Mouse (Mus musculus): ENCODE measurements at regions not wholly inside any gene's neighbourhood (a gene's known extent, or its start where the extent isn't known, plus 50 kb on each side); places are given as distances from the start of the nearest gene placed in this dataset.

DNA sequence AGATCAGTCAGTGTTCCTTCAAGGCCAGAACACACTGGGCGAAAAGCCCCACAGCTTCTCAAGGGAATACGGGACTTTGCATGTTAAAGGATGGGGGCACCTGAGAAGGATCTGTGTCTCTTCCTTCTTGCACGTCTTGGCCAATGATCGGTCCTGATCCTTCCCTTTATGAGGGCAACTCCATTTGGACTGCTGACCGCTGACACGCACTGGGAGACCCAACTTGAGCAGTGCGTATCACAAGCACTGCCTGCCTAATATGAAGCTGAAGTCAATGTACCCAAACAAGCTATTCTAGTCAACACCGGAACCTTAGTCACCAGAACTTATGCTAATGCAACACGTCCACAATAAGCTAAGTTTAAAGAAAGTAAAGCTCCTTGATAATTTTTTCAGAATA, 543.7 kb upstream of the Map3k7 start:
- TF ChIP-seq CTCF (IDR thresholded peaks at IDR 0.05; ENCODE audit: extremely low read depth, insufficient read length, insufficient replicate concordance, low read depth, low read length) (no peak), POLR2A (IDR thresholded peaks at IDR 0.05; ENCODE audit: low read depth, low read length) (no peak)
